Comparison of ENCODE assay signal across 23 mouse cellular contexts in the genomic region with DNA sequence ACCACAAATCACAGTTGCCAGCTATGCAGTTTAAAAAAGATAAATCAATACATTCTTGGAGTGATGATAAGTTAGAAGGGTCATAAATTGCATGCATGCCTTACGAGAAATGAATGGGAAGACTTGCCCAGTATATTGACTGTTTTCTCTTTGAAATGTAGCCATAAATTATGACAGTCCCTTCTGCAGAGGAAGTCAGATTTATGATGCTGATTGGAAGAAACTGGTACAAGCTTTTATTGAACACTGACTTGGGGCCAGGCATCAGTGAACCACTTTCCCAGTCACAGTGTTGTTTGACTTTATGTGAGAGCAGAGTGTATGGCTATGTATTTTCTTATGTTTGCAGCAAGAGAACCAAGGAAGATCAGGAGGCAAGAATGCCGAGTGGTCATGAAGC. TPM values are rescaled to one million over a fixed set of nuclear protein-coding genes. Genes with fewer than 3 reads are reported as not detected.
"Had no signal": no experiment of that assay in that cellular context is flagged by ENCODE, and none has a peak within 500 bp of the region (broad histone marks: within the 10 kb centered on the region; RNA-seq: fewer than 3 reads in every experiment).

No protein-coding gene starts in this region.

- ATAC-seq: inflammation-experienced regulatory T-cells, adult 6 months; midbrain, embryonic 13.5 days had no signal

- H3K36me3 ChIP-seq: limb, embryonic 10.5 days; limb, embryonic 13.5 days; liver, embryonic 13.5 days; midbrain, embryonic 13.5 days had no signal

- DNase-seq: kidney, adult 18-20 months; kidney, adult 9 months; kidney, postnatal 14 days; kidney, postnatal 4 days; liver, embryonic 13.5 days; lung, adult 2 months; lung, postnatal 14 days; lung, postnatal 4 days; thymus, adult 18-20 months; thymus, postnatal 36 days had no signal

- H3K4me1 ChIP-seq: limb, embryonic 10.5 days; limb, embryonic 13.5 days; liver, embryonic 13.5 days; midbrain, embryonic 13.5 days had no signal

- H3K9me3 ChIP-seq: limb, embryonic 10.5 days; limb, embryonic 13.5 days; liver, embryonic 13.5 days; midbrain, embryonic 13.5 days had no signal

- H3K27ac ChIP-seq: limb, embryonic 10.5 days; limb, embryonic 13.5 days; liver, embryonic 13.5 days; midbrain, embryonic 13.5 days had no signal

- H3K9ac ChIP-seq: limb, embryonic 13.5 days; liver, embryonic 13.5 days; midbrain, embryonic 13.5 days had no signal

- H3K4me2 ChIP-seq: limb, embryonic 13.5 days; liver, embryonic 13.5 days; midbrain, embryonic 13.5 days had no signal

- H3K4me3 ChIP-seq: limb, embryonic 10.5 days; limb, embryonic 13.5 days; liver, embryonic 13.5 days; midbrain, embryonic 13.5 days had no signal

- H3K27me3 ChIP-seq: limb, embryonic 13.5 days; liver, embryonic 13.5 days; midbrain, embryonic 13.5 days had no signal

RNA-seq across cellular contexts. Expression of a gene that starts 28.8 kb away (rescaled TPM):
- polyA plus RNA-seq: inflammation-experienced regulatory T-cells, adult 6 months; kidney, embryonic 16.5 days; limb, embryonic 10.5 days; limb, embryonic 13.5 days; liver, embryonic 13.5 days; lung, adult 2 months; lung, embryonic 16.5 days; midbrain, embryonic 13.5 days had no signal

RNA-seq across cellular contexts. Expression of a gene that starts 37.0 kb away (rescaled TPM):
- polyA plus RNA-seq: inflammation-experienced regulatory T-cells, adult 6 months; kidney, embryonic 16.5 days; limb, embryonic 10.5 days; limb, embryonic 13.5 days; liver, adult 2 months; liver, embryonic 13.5 days; liver, embryonic 16.5 days; lung, adult 2 months; lung, embryonic 16.5 days; midbrain, embryonic 13.5 days; midbrain, postnatal 0 days; small intestine, adult 2 months; urinary bladder, adult 2 months had no signal

RNA-seq across cellular contexts. Expression of a gene that starts 38.8 kb away (rescaled TPM):
- polyA plus RNA-seq: inflammation-experienced regulatory T-cells, adult 6 months; kidney, embryonic 16.5 days; limb, embryonic 10.5 days; limb, embryonic 13.5 days; liver, adult 2 months; liver, embryonic 13.5 days; liver, embryonic 16.5 days; lung, adult 2 months; lung, embryonic 16.5 days; midbrain, embryonic 13.5 days; midbrain, postnatal 0 days; stomach, embryonic 16.5 days; urinary bladder, adult 2 months had no signal

RNA-seq across cellular contexts. Expression of a gene that starts 53.7 kb away (rescaled TPM):
- polyA plus RNA-seq: inflammation-experienced regulatory T-cells, adult 6 months; kidney, embryonic 16.5 days; limb, embryonic 10.5 days; limb, embryonic 13.5 days; liver, adult 2 months; liver, embryonic 13.5 days; liver, embryonic 16.5 days; lung, adult 2 months; lung, embryonic 16.5 days; midbrain, embryonic 13.5 days; midbrain, postnatal 0 days; stomach, embryonic 16.5 days; testis, adult 2 months; urinary bladder, adult 2 months had no signal
